Mouse (Mus musculus): ENCODE measurements around the gene Ces1g.

GRCm38 (mm10) chr8:93379625-93380024 is 42.5 kb upstream of the Ces1g start, which contains the start of gene Ces1h:
- TF ChIP-seq CTCF (IDR thresholded peaks at IDR 0.05): no peak
- no peak for TF ChIP-seq EP300 (IDR thresholded peaks at IDR 0.05)

Data from lung, postnatal 0 days (tissue).